Mouse (Mus musculus) c-Kit-negative CD71-positive TER-119-positive erythroid progenitor cells, embryonic 14.5 days (primary cell): ENCODE measurements around the gene Otop2.

ENCODE experiments used
- DNase-seq: peaks from one replicate; pipeline ENCODE4 v3.0.0-alpha.2; 2013; ENCODE audit warnings: low read depth, low spot score

Gene Otop2

DNA sequence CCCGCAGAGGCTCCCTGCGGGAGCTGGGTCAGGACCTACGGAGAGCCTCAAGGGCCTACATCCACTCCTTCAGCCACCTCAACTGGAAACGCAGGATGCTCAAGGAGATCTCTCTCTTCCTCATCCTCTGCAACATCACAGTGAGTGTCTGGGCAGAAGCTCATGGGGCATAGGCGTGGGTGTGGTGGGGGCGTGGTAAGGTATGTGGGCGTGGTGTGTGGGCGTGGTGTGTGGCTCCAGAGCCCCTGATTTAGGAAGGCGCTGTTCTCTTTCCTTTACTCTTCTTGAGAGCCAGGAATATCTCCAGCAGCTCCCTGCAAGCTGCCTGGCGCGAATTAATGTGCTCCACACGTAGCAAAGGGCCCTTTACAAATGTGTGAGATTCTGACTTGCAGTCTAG is 38.0 kb downstream of the Otop2 start:
- no peak for DNase-seq

DNA sequence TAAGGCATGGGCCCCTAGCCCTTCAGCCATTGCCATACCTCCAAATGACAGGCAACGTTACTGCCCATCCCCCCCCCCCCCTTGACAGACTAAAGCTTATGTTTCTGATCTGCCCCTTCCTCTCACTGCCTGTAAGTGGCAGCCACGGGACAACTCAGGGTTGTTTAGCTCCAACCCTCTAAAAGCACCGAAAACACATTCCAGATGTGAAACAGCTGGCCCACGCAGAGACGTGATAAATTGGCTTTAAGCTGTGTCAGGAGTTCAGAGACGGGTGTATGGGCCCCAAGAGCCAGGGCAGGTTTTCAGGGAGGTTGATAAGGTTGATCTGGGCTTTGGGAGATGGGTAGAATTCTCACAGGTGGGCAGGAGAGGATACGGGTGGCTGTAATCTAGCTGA is 38.6 kb downstream of the Otop2 start:
- no peak for DNase-seq

GRCm38 (mm10) chr11:115348681-115349248 is 41.8 kb downstream of the Otop2 start:
- no peak for DNase-seq

DNA sequence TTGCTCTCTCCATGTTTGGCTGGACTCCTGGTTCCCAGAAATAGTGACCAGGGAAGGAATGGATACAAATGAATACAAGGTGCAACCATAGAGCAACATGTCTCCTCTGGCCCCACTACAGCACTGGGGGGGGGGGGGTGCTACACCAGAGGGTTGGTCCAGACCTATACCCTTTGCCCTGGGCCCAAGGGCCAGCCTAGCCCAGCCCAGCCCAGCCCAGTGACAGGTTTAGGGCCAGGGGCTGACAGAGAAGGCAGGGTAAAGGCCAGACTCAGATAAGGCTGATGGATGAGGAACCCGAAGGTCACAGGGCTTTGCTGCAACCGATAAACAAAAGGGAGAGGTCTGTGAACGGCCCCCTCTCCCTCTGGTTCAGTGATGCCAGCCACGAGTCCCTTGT is 43.0 kb downstream of the Otop2 start:
- no peak for DNase-seq

DNA sequence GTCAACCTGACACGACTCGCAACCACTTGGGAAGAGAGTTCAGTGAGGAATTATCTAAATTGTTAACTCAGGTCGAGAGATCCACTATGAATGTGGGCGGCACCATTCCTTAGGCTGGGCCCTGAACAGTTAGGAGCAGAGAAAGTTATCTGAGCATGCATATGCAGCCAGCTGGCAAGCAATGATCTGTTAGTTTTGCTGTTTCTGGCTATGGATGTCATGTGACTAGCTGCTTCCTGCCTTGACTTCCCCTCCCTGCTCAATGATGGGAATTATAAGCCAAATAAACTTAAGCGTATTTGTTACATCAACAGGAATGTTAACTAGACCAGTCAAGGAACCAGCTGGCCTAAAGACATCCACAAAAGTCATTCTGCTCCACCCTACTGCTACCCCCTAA is 46.4 kb downstream of the Otop2 start:
- no peak for DNase-seq

- peak; percentile 56 for DNase-seq
Measured at GRCm38 (mm10) chr11:115354183-115354582, 47.2 kb downstream of the Otop2 start.

DNA sequence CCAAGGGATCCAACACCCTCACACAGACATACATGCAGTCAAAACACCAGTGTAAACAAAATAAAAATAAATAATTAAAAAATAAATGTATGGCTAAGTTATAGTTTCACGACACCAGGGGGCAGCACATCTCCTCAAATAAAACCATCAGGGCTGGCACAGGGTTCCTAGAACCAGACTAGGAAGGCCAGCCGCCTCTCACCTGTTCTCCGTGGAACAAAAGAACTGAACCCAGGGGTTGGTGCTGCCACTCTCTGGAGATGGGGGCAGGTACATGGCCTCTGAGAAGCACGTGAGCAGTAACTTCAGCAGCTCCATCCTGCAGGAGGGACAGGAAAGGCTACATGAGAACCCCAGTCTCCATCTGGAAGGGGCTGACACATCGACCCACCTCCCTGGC is 51.5 kb downstream of the Otop2 start:
- DNase-seq: peak; percentile 36

- DNase-seq: no peak
Measured at GRCm38 (mm10) chr11:115359293-115359692, 52.3 kb downstream of the Otop2 start.

DNA sequence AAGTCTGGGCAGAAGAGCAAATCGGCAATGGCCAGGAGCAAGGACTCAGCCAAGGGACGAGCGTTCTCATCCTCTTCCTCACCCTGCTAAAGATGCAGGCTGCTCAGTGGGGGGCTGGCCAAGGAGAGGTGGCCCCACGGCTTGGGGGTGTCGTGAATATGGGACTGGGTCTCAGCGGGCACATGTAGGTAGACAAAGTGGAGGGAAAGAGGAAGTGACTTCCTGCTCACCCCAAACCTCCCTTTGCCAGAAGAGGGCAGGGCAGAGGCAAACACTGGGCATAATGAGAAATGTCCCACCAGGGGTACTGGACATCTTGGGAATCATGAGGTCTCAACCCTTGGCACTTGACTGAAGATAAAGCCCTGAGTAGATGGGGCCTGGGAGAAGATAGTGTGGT is 52.8 kb downstream of the Otop2 start:
- no peak for DNase-seq

- no peak for DNase-seq
Measured at GRCm38 (mm10) chr11:115364136-115364535, 57.2 kb downstream of the Otop2 start.

DNA sequence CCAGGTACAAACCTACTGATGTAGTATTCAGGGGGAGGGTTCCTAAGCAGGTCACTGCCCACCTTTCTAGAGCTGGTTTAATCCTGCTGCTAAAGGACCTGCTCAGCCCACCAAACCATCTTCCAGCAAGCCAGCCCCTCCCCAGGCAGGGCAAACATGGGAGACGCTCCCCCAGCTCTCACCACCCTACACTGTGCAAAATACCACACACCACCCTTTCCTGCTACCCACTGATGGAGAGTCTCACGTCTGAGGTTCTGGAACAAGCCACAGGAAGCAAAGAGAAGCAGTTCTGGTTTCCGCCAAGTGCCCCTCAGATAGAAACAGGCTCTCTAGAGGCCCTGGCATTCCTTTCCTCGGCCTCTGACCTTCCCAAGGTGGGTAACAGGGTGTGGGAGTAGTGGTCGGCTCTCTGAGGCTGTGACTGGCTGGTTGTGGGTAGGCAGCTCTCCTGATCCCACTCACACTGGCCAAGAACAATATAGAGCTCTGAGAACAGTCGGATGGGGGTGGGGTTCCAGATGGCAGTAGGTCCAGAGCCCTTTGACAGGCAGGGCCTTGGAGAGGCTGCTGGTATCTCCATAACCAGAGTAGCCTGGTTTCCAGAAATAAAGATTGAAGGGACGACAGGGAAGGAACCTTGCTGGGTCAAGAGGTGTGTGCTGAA is 59.2 kb downstream of the Otop2 start:
- DNase-seq: no peak

- no peak for DNase-seq
Measured at GRCm38 (mm10) chr11:115366706-115367394, 59.9 kb downstream of the Otop2 start.

DNA sequence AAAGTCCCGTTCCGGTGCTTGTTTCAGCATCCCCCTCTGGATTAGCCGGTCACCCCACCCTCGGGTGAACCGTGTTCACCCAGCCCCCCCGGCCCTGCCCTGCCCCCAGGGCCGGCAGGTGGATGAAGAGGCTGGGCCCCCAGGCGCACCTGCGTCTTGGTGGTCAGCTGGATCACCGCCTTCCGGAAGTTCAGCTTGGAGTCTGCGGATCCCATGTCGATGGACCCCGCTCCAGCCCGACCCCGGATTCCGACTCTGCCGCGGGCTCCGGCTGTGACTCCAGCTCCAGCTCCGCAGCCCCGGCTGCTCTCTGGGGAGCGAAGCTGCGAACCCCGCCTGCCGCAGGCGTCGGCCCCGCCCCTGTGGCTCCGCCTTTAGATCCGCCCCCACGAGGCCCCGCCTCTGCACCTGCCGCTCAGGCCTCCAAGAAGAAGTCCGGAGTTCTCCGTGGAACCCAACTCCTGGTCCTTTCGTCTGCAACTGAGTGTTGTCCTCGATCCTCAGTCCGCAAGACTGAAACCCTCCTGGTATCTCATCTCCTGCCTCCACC is 60.5 kb downstream of the Otop2 start, which contains the start of gene Hid1:
TSS of gene Hid1 (minus strand) at position 362 of the 550 bp plus-strand sequence.
- peak; percentile 29 for DNase-seq

DNA sequence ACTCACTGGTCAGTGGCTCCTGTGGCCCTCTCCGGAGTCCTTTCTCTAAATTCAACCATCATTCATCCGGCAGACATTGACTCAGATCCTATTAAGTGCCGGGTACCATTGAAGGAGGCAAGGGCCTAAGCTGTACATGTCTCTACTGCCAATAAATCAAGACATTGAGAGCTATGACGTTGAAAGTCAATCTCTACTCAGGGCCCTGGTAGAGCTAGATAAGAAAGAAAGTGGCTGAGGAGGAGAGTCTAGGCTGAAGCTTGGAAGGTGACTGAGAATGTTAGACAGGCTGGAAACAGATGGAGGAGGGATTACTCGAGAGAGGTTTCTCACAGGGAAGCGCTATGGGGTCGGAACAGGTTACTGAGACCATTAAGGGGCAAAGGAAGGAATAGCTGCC is 63.4 kb downstream of the Otop2 start:
- no peak for DNase-seq

DNA sequence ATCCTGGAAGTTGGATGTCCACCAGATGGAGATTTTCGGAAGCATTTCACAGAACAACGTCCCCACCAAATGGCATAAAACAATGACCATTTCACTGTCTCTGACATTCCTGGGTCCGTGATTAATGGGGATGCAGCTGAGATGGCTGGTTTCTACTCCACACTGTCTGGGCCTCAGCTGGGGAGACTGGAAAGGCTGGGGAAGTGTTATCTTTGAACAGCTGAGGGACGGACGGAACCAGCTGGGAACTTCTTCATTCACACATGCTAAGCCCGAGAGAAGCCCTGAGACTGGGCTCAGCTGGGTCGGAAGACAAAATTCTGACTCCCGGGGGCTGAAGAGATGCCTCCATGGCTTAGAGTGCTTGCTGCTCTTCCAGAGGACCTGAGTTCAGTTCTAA is 64.4 kb downstream of the Otop2 start:
- no peak for DNase-seq

- no peak for DNase-seq
Measured at GRCm38 (mm10) chr11:115372015-115372414, 65.1 kb downstream of the Otop2 start.

GRCm38 (mm10) chr11:115372737-115373136 is 65.8 kb downstream of the Otop2 start:
- no peak for DNase-seq

DNA sequence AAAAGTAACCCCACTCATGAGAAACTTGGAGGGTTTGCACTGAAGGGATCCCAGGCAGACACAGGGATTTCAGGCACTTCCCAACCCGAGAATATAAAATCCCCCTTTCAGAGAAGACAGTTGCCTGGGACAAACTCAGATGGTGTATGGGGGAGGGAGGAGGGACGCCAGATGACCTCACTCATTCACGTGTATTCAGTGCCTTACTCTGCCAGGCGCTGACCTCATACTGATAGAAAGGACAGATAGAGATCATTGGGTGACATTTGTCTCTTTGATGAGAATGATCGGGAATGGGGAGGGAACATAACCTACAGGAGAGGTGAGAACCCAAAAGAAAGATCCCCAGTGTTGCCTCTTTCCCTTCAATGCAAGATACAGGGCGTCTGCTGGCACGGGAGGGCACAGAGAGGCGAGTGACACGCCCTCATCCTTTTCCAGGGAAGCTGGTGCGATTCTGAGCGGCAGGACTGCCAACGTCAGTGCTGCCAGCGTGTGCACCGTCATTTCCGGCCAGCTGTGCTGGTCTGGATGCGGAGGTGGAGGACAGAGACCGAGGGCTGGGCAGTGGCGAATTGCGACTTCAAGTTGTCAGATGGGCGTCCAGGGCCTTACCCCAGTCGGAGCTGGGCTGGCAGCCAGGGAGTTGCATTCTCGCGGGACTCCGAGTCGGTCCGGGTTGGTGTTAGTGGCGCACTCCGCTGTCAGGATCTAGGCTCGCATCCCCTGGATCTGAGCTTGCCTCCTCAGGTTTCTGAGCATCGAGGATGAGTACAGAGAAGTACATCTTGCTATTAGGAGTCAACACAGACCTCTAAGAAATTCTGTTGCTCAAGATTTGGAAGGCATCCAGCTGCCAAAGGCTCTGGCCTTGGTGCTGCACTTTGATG is 67.1 kb downstream of the Otop2 start:
- no peak for DNase-seq

DNA sequence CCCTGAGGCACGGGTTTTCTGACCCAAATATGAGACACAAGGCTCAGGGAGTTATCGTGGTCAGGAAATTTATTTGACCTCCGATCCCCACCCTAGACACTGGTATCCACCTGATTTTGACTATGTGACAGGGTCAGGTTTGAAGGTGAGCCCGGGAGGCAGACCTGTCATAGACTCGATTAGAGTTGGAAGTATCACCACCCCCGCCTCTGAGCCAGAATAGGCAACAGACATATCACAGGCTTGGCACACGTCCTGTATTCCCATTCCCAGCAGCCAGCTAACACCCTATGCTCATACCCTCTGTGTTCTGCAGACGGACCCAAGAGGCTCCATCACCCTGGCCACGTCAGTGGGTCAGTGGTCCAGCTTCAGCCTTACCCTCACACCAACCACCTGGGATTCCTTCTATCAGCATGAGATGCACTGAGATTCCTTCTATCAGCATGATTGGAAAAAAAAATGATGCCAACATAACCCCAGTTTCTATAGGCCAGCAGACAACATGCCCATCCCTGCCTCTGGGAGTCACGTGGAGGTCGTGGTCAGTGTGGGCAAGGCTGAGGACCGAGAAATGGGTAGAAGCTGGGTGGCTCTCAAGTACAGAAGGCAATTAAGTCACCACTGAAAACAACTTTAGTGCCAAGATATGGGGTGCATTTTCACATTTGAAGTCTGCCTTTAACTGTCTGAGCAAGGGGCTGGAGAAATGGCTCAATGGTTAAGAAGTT is 67.9 kb downstream of the Otop2 start:
- DNase-seq: no peak

DNA sequence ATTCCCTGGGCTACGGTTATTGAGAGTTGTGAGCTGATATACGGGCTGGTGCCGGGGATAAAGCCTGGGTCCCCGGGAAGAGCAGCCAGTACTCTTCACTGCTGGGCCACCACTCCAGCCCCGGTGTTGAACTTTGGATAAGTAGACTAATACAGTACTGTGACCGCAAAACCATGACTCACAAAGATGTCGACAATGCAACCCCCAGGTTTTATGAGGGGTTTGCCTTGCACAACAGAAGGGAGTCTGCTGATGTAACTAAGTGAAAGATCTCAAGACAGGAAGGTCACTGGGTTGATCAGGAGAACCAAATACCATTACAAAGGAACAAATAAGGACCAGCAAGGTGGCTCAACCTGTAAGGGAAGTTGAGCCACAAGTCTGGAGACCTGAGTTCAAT is 69.8 kb downstream of the Otop2 start:
- no peak for DNase-seq

GRCm38 (mm10) chr11:115377254-115377653 is 70.3 kb downstream of the Otop2 start:
- DNase-seq: no peak
